Mouse (Mus musculus): ENCODE data around the gene Nxpe5. TPM values are rescaled to one million over a fixed set of nuclear protein-coding genes. Genes with fewer than 3 reads are reported as not detected.

Gene Nxpe5
- polyA plus RNA-seq, 1 experiment from 2014 or later: not detected

DNA sequence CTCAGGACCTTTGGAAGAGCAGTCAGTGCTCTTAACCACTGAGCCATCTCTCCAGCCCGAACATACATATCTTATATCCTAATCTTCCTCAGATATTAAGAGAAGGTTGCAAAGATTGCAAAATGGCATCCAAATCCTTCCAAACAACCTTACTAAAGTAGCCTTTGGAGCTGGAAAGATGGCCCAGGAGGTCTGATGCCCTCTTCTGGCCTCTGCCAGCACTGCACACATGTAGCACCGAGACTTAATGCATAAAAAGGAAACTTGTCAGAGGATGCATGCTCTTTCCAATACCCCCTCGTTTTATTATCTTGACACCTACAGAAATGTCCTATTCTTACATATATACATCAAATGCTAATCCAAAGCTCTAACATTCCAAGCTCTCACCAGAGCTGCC, 2.3 kb downstream of the Nxpe5 start:
- Histone ChIP-seq H3K4me3 (ENCODE audit: low read depth, low read length) (no peak overlapping the region), H3K36me3 (ENCODE audit: control insufficient read depth, insufficient read depth, low read length) (no peaks in the 10 kb centered on the region), H3K27ac (ENCODE audit: low read depth, low read length) (no peak overlapping the region), H3K27me3 (ENCODE audit: control insufficient read depth, insufficient read depth, low read length) (no peaks in the 10 kb centered on the region), H3K4me1 (replicated peaks; ENCODE audit: control insufficient read depth, insufficient read depth, low read length) (no peaks in the 10 kb centered on the region), H3K9me3 (ENCODE audit: control insufficient read depth, low read length) (no peaks in the 10 kb centered on the region), H3K9ac (ENCODE audit: low read length) (no peak overlapping the region), H3K4me2 (ENCODE audit: low read depth, low read length, severe bottlenecking) (no peak overlapping the region)
- ATAC-seq (replicated peaks; ENCODE audit: low FRiP score) (no peak), DNase-seq (ENCODE audit: low spot score) (no peak)
- 54% methylated on average over 3 of the region's 3 CpGs for WGBS

DNA sequence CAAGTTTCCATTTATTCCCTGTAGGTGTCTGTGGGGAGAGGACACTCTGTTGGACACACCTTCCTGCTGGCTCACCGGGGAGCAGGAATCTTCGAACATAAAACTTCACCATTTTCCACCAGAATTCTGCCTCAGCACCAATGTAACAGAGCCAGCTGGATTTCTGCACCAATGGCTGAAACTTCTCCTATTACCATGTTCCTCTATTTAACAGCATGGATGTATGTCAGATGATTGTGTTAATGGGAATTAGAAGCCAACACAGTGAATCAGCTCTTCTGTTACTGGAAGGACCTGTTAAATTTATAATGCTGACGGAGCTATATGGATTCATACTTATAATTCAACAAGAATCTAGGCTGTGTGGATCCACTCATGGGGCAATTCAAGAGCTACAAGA, 3.8 kb downstream of the Nxpe5 start:
- DNase-seq (ENCODE audit: low spot score): no peak
- Histone ChIP-seq H3K4me3 (ENCODE audit: low read depth, low read length) (no peak overlapping the region), H3K4me2 (ENCODE audit: low read depth, low read length, severe bottlenecking) (no peak overlapping the region), H3K27me3 (ENCODE audit: control insufficient read depth, insufficient read depth, low read length) (no peaks in the 10 kb centered on the region), H3K27ac (ENCODE audit: low read depth, low read length) (no peak overlapping the region), H3K9ac (ENCODE audit: low read length) (no peak overlapping the region), H3K36me3 (ENCODE audit: control insufficient read depth, insufficient read depth, low read length) (no peaks in the 10 kb centered on the region), H3K4me1 (replicated peaks; ENCODE audit: control insufficient read depth, insufficient read depth, low read length) (no peaks in the 10 kb centered on the region), H3K9me3 (ENCODE audit: control insufficient read depth, low read length) (no peaks in the 10 kb centered on the region)
- 88% methylated on average over 3 of the region's 3 CpGs for WGBS
- ATAC-seq (replicated peaks; ENCODE audit: low FRiP score): no peak

DNA sequence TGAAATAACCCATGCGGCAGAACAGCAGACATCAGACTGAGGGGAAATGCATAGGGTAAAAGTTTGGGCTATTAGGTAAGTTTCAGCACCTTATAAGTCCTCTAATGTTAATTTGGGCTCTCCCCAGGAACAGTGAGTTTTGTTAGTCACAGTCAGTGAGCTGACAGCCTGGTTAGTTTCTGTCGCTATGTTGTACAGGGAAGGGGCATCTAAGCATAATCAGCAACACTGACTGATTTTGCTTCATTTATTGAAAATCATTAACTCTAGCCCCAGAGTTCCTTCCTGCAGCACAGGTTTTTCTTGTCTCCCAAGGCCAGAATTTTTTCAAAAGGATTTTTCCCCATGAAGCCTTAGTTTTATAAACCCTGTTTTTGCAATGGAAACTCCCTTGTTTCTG, 8.1 kb downstream of the Nxpe5 start:
- Histone ChIP-seq H3K4me2 (ENCODE audit: low read depth, low read length, severe bottlenecking) (no peak overlapping the region), H3K4me1 (replicated peaks; ENCODE audit: control insufficient read depth, insufficient read depth, low read length) (no peaks in the 10 kb centered on the region), H3K36me3 (ENCODE audit: control insufficient read depth, insufficient read depth, low read length) (no peaks in the 10 kb centered on the region), H3K4me3 (ENCODE audit: low read depth, low read length) (no peak overlapping the region), H3K9me3 (ENCODE audit: control insufficient read depth, low read length) (no peaks in the 10 kb centered on the region), H3K27ac (ENCODE audit: low read depth, low read length) (no peak overlapping the region), H3K9ac (ENCODE audit: low read length) (no peak overlapping the region), H3K27me3 (ENCODE audit: control insufficient read depth, insufficient read depth, low read length) (no peaks in the 10 kb centered on the region)
- 89% methylated on average over 2 of the region's 2 CpGs for WGBS
- ATAC-seq (replicated peaks; ENCODE audit: low FRiP score) (no peak), DNase-seq (ENCODE audit: low spot score) (no peak)

DNA sequence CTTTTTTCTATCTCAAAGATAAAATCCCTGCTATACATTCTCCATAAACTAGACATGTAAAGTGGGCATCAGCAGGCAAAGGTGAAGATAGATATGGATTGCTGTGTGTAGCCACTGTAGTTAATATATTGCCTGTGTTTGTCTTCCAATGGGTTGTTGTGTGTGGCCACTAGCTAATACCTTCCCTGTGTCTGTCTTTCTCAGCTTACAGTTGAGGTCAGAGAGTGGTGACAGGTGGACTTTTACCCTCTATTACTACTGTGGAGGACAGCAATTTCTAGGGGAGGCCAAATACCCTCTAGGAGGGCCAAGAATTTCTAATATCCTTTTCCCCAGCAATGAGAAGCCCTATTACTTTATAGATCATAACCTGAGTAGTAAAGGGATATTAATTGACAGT, 8.5 kb downstream of the Nxpe5 start:
- ATAC-seq (replicated peaks; ENCODE audit: low FRiP score): no peak
- H3K4me2 ChIP-seq (ENCODE audit: low read depth, low read length, severe bottlenecking): no peak overlapping the region
- no peak overlapping the region for H3K4me3 ChIP-seq (ENCODE audit: low read depth, low read length)
- H3K27me3 ChIP-seq (ENCODE audit: control insufficient read depth, insufficient read depth, low read length): no peaks in the 10 kb centered on the region
- no peak overlapping the region for H3K27ac ChIP-seq (ENCODE audit: low read depth, low read length)
- H3K9me3 ChIP-seq (ENCODE audit: control insufficient read depth, low read length): no peaks in the 10 kb centered on the region
- DNase-seq (ENCODE audit: low spot score): no peak
- H3K9ac ChIP-seq (ENCODE audit: low read length): no peak overlapping the region
- H3K4me1 ChIP-seq (replicated peaks; ENCODE audit: control insufficient read depth, insufficient read depth, low read length): no peaks in the 10 kb centered on the region
- no peaks in the 10 kb centered on the region for H3K36me3 ChIP-seq (ENCODE audit: control insufficient read depth, insufficient read depth, low read length)

DNA sequence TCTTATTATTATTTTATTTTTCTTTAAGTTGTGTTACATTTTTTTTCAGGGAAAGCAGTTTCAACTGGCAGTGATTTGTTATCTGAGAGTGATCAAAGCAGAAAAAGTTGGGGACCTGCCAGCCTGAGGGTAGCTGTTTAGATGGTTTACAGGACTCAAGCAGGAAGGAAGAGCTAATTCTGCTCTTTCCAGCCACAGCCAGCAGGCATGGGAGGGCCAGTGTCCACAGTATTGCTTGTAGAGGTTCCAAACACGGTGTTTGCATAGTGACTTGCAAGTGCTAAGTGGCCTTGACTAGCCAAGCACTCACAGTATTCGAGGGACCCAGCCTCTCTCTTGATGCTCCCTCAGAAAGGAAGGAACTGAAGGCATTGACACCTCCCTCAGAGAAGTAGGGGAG, 15.8 kb downstream of the Nxpe5 start:
- 52% methylated on average over 2 of the region's 2 CpGs for WGBS
- Histone ChIP-seq H3K4me3 (ENCODE audit: low read depth, low read length) (no peak overlapping the region), H3K9me3 (ENCODE audit: control insufficient read depth, low read length) (no peaks in the 10 kb centered on the region), H3K36me3 (ENCODE audit: control insufficient read depth, insufficient read depth, low read length) (no peaks in the 10 kb centered on the region), H3K4me1 (replicated peaks; ENCODE audit: control insufficient read depth, insufficient read depth, low read length) (no peaks in the 10 kb centered on the region), H3K9ac (ENCODE audit: low read length) (no peak overlapping the region), H3K4me2 (ENCODE audit: low read depth, low read length, severe bottlenecking) (no peak overlapping the region), H3K27ac (ENCODE audit: low read depth, low read length) (no peak overlapping the region), H3K27me3 (ENCODE audit: control insufficient read depth, insufficient read depth, low read length) (no peaks in the 10 kb centered on the region)
- ATAC-seq (replicated peaks; ENCODE audit: low FRiP score) (no peak), DNase-seq (ENCODE audit: low spot score) (no peak)

DNA sequence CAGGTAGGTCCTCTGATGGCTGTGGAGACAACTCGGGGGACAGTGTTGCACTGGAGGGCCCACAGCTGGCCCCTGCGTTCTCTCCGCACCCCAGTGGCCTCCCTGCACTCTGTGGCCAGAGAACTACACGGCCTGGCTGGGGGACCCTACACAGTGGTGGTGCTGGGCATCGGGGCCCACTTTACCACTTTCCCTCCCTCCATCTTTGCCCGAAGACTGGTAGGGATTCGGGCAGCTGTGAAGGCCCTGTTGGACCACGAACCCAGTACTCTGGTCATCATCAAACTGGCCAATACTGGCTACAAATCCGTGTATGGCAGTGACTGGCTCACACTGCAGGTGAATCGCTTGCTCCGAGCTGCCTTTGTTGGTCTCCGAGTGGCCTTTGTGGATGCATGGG, 25.4 kb downstream of the Nxpe5 start:
- ATAC-seq (replicated peaks; ENCODE audit: low FRiP score): no peak
- WGBS: 87% methylated on average over 12 of the region's 12 CpGs
- H3K27me3 ChIP-seq (ENCODE audit: control insufficient read depth, insufficient read depth, low read length): no peaks in the 10 kb centered on the region

DNA sequence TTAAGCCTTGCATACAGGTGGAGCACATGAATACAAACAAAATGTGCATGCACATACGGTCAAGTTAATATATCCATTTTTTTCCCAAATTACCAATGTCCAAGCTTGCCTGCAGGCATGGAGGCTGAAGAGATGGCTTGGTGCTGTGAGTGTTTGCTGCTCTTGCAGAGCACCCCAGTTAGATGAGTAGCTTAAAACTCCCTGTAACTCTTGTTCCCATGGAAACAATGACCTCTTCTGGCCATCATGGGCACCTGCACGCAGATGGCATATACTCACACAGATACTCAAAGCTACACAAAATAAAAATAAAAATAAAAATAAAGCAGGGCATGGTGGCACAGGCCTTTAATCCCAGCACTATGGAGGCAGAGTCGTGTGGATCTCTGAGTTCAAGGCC, 27.4 kb downstream of the Nxpe5 start:
- Histone ChIP-seq H3K4me3 (ENCODE audit: low read depth, low read length) (no peak overlapping the region), H3K36me3 (ENCODE audit: control insufficient read depth, insufficient read depth, low read length) (no peaks in the 10 kb centered on the region), H3K9me3 (ENCODE audit: control insufficient read depth, low read length) (no peaks in the 10 kb centered on the region), H3K27ac (ENCODE audit: low read depth, low read length) (no peak overlapping the region), H3K9ac (ENCODE audit: low read length) (no peak overlapping the region), H3K27me3 (ENCODE audit: control insufficient read depth, insufficient read depth, low read length) (no peaks in the 10 kb centered on the region), H3K4me1 (replicated peaks; ENCODE audit: control insufficient read depth, insufficient read depth, low read length) (peaks cover 3% of the 10 kb centered on the region), H3K4me2 (ENCODE audit: low read depth, low read length, severe bottlenecking) (no peak overlapping the region)
- ATAC-seq (replicated peaks; ENCODE audit: low FRiP score): no peak
- WGBS: 91% methylated on average over 3 of the region's 3 CpGs
- no peak for DNase-seq (ENCODE audit: low spot score)

More for the DNA sequence above, 25.4 kb downstream of the Nxpe5 start:
- H3K9me3 ChIP-seq (ENCODE audit: control insufficient read depth, low read length): no peaks in the 10 kb centered on the region
- DNase-seq (ENCODE audit: low spot score): no peak
- H3K36me3 ChIP-seq (ENCODE audit: control insufficient read depth, insufficient read depth, low read length): no peaks in the 10 kb centered on the region
- H3K4me1 ChIP-seq (replicated peaks; ENCODE audit: control insufficient read depth, insufficient read depth, low read length): peaks cover 1% of the 10 kb centered on the region
- no peak overlapping the region for H3K4me3 ChIP-seq (ENCODE audit: low read depth, low read length)
- no peak overlapping the region for H3K27ac ChIP-seq (ENCODE audit: low read depth, low read length)
- no peak overlapping the region for H3K9ac ChIP-seq (ENCODE audit: low read length)
- no peak overlapping the region for H3K4me2 ChIP-seq (ENCODE audit: low read depth, low read length, severe bottlenecking)

DNA sequence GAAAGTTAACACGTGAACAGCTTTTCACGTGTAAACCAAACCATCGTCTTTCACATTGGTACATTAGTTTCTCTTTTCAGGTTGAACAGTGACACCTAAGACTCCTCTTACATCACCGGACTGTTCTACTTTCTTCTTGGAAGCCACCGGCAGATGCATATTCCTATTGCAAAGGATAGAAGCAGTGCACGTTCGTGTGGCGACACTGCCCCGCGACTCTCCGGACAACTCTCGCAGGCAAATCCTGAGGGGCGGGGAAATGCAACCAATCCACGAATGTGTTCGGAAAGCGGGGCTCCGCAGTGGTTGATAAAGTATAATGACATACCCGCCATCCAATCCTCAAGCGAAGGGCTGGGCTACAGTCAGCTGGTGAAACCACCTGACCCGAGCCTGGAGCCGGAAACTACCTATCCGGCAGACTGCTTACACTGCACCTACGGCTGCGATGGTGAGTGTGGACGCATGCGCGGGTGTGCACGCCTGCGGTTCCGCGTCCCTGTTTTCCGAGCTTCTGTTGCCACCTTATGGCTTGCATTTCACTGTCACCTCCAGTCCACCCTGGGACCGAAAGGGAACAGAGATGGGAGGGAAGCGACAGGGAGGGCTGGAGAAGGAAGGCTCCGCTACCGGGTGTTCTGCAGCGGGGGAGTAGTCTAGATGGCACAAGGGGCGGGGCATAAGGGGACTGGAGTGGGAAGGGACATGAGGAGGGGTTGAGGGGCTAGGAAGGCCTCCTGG, 29.8 kb downstream of the Nxpe5 start, which contains the start of gene Lamtor4:
Gene Lamtor4, plus strand, starts transcription at position 130 of the 741 bp plus-strand sequence.
- Histone ChIP-seq H3K4me1 (replicated peaks; ENCODE audit: control insufficient read depth, insufficient read depth, low read length) (peaks cover 3% of the 10 kb centered on the region), H3K27ac (ENCODE audit: low read depth, low read length) (0 out of 2 replicates have a peak within 1 kb of the TSS, but pooled peaks have one; percentile 37), H3K9ac (ENCODE audit: low read length) (peak within 1 kb of the TSS; percentile 61), H3K4me2 (ENCODE audit: low read depth, low read length, severe bottlenecking) (peak within 1 kb of the TSS; percentile 65), H3K9me3 (ENCODE audit: control insufficient read depth, low read length) (no peaks in the 10 kb centered on the region), H3K36me3 (ENCODE audit: control insufficient read depth, insufficient read depth, low read length) (peaks cover 4% of the 10 kb centered on the region; the same call in 1 of the 2 replicates), H3K4me3 (ENCODE audit: low read depth, low read length) (peak within 1 kb of the TSS; percentile 68), H3K27me3 (ENCODE audit: control insufficient read depth, insufficient read depth, low read length) (no peaks in the 10 kb centered on the region)
- under 1% methylated on average over 38 of the region's 38 CpGs for WGBS
- ATAC-seq (replicated peaks; ENCODE audit: low FRiP score) (peak; percentile 100), DNase-seq (ENCODE audit: low spot score) (peak; percentile 92)

DNA sequence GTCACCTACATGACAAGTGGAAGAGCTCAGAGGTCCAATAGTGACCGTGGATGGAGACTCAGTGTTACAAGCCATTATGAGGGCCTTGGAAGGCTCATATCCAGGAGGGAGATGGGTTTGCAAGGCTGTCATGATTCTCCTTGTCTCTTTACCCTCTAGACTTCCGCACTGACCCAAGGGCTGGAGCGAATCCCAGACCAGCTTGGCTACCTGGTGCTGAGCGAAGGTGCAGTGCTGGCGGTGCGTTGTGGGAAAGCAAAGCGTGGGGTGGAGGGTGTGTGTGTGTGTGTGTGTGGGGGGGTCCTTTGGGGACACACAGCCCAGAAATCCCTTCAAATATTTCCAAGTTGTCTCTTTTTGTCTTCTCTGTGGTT, 30.4 kb downstream of the Nxpe5 start:
- Histone ChIP-seq H3K27me3 (ENCODE audit: control insufficient read depth, insufficient read depth, low read length) (no peaks in the 10 kb centered on the region), H3K4me1 (replicated peaks; ENCODE audit: control insufficient read depth, insufficient read depth, low read length) (peaks cover 3% of the 10 kb centered on the region), H3K9ac (ENCODE audit: low read length) (peak overlapping the region; percentile 61), H3K4me2 (ENCODE audit: low read depth, low read length, severe bottlenecking) (peak overlapping the region; percentile 65), H3K27ac (ENCODE audit: low read depth, low read length) (0 out of 2 replicates have a peak overlapping the region, but pooled peaks have one; percentile 37), H3K36me3 (ENCODE audit: control insufficient read depth, insufficient read depth, low read length) (peaks cover 4% of the 10 kb centered on the region; the same call in 1 of the 2 replicates), H3K9me3 (ENCODE audit: control insufficient read depth, low read length) (no peaks in the 10 kb centered on the region), H3K4me3 (ENCODE audit: low read depth, low read length) (peak overlapping the region; percentile 68)
- WGBS: 29% methylated on average over 7 of the region's 7 CpGs
- DNase-seq (ENCODE audit: low spot score) (no peak), ATAC-seq (replicated peaks; ENCODE audit: low FRiP score) (no peak; the same call in 1 of the 2 replicates)

All from forebrain, embryonic 11.5 days (tissue).